Mouse (Mus musculus) ES-Bruce4 (cell line): Measurements from ENCODE around the gene Maml3.

Source experiments
- CTCF ChIP-seq: IDR thresholded peaks from one replicate; pipeline ENCODE4 v1.8.1; 2011; ENCODE audit warnings: low read depth, low read length
- EP300 ChIP-seq: IDR thresholded peaks from 2 replicates; pipeline ENCODE4 v1.6.1; 2011; ENCODE audit warnings: low read depth, low read length; ENCODE audit not compliant: insufficient read depth
- POLR2A ChIP-seq: IDR thresholded peaks from one replicate; pipeline ENCODE4 v1.8.1; 2011; ENCODE audit warnings: low read length; ENCODE audit not compliant: insufficient read depth

GRCm38 (mm10) chr3:52151155-52151554, 46.3 kb upstream of the Maml3 start:
- TF ChIP-seq CTCF (no peak), POLR2A (no peak), EP300 (no peak)
